Mouse (Mus musculus) intestine, postnatal 0 days (tissue): ENCODE measurements around the gene Ucp1. TPM values are rescaled to one million over a fixed set of nuclear protein-coding genes. Genes with fewer than 3 reads are reported as not detected.

Experiments
- ATAC-seq: fragments of 200-750 bp; cut with Nextera tagmentation; 2 replicates; pipeline ENCODE4 v1.8.0; 2017; ENCODE audit warnings: mild to moderate bottlenecking, moderate TSS enrichment, moderate library complexity
- H3K27ac ChIP-seq: fragments of 300-500 bp; sonication (generic); 2 replicates; pipeline ENCODE4 v1.5.1; 2014; ENCODE audit warnings: mild to moderate bottlenecking, low read depth, low read length, moderate library complexity
- H3K27me3 ChIP-seq: fragments of 300-500 bp; sonication (generic); replicated peaks from 2 replicates; pipeline ENCODE4 v1.6.1; 2014; ENCODE audit warnings: low read length, mixed read lengths; ENCODE audit not compliant: control insufficient read depth, insufficient read depth
- H3K36me3 ChIP-seq: fragments of 300-500 bp; sonication (generic); 2 replicates; pipeline ENCODE4 v1.6.1; 2014; ENCODE audit warnings: mild to moderate bottlenecking, moderate library complexity; ENCODE audit not compliant: control insufficient read depth, insufficient read depth
- H3K4me1 ChIP-seq: fragments of 300-500 bp; sonication (generic); replicated peaks from 2 replicates; pipeline ENCODE4 v1.6.1; 2014; ENCODE audit warnings: antibody characterized with exemption, low read length, mixed read lengths; ENCODE audit not compliant: control insufficient read depth, insufficient read depth
- H3K4me2 ChIP-seq: fragments of 300-500 bp; sonication (generic); replicated peaks from 2 replicates; pipeline ENCODE4 v1.6.1; 2014; ENCODE audit warnings: low read depth, mild to moderate bottlenecking, moderate library complexity
- H3K4me3 ChIP-seq: fragments of 300-500 bp; sonication (generic); 2 replicates; pipeline ENCODE4 v1.5.1; 2014; ENCODE audit warnings: low read depth, low read length
- H3K9ac ChIP-seq: fragments of 300-500 bp; sonication (generic); 2 replicates; pipeline ENCODE4 v1.6.1; 2014; ENCODE audit warnings: mild to moderate bottlenecking, low read depth, low read length
- H3K9me3 ChIP-seq: fragments of 300-500 bp; sonication (generic); 2 replicates; pipeline ENCODE4 v1.6.1; 2016; ENCODE audit warnings: mixed run types; ENCODE audit not compliant: control insufficient read depth
- CTCF ChIP-seq: sonication (generic); IDR thresholded peaks from 2 replicates; pipeline ENCODE4 v1.5.1; 2016; ENCODE audit warnings: low read depth, mild to moderate bottlenecking, control low read depth, antibody characterized with exemption, moderate library complexity
- WGBS: fragments of 180-500 bp; shearing (Covaris S2); extraction: QIAGEN DNeasy Blood & Tissue Kit; methylation state at CpG from one replicate; pipeline ENCODE4 v1.1.7; 2014; 5-methylcytosine and 5-hydroxymethylcytosine counted together
- polyA plus RNA-seq: library from polyadenylated mRNA; unstranded; fragments of >200 nt; fragmentation: Nextera tagmentation; extraction: Ambion mirVana; gene quantifications from 2 replicates; pipeline ENCODE4 v1.2.1, GENCODE M21; 2015

Gene Ucp1
- polyA plus RNA-seq, 1 experiment from 2014 or later = not detected

DNA sequence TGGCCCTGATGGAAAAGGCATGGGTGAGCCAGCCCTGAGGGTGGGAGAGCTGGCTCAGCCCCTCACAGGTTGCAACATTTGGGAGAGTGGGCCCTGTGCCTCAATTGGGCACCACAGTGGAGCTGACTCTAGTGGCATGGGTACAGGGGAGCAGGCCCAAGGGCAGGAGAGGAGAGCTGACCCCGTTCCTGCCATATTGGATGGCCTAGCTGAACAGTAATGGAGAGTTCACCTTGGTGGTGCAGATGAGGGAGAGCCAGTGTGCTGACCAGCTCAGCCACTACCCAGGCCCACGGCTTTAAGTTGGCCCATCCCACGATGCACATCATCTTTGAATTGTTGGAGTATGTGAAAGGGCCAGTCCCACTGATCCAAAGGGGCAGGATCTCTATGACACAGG, 51.9 kb downstream of the Ucp1 start:
- no peak for ATAC-seq
- no peak overlapping the region for H3K4me2 ChIP-seq
- H3K4me1 ChIP-seq = no peaks in the 10 kb centered on the region
- no peak overlapping the region for H3K4me3 ChIP-seq
- H3K36me3 ChIP-seq = no peaks in the 10 kb centered on the region
- H3K27ac ChIP-seq = no peak overlapping the region
- H3K9me3 ChIP-seq = no peaks in the 10 kb centered on the region
- WGBS = 93% methylated on average over 3 of the region's 3 CpGs
- TF ChIP-seq CTCF = no peak
- H3K9ac ChIP-seq = no peak overlapping the region
- no peaks in the 10 kb centered on the region for H3K27me3 ChIP-seq

DNA sequence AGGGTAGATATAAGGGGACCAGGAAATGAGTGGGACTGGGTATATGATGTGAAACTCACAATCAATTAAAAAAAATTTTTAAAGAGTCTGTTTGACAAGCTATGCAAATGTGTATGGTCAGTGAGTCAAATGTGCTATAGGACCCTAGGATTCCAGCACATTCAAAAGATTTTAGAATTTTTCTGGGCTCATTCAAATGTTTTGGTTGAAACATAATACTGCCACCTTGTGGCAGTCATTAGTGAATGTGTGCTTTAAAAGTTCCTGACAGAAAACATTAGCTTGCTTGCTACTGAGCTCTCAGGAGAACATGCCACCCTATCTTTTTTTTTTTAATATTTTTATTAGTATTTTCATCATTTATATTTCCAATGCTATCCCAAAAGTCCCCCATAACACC, 52.5 kb downstream of the Ucp1 start:
- H3K4me3 ChIP-seq = no peak overlapping the region
- H3K27ac ChIP-seq = no peak overlapping the region
- H3K36me3 ChIP-seq = no peaks in the 10 kb centered on the region
- H3K4me2 ChIP-seq = no peak overlapping the region
- no peaks in the 10 kb centered on the region for H3K27me3 ChIP-seq
- H3K9ac ChIP-seq = no peak overlapping the region
- H3K4me1 ChIP-seq = no peaks in the 10 kb centered on the region
- no peak for ATAC-seq
- H3K9me3 ChIP-seq = no peaks in the 10 kb centered on the region
- TF ChIP-seq CTCF = peak; percentile 67

Other genes with a start within 250 kb of the Ucp1 start
- gene Tbc1d9, start 125.0 kb upstream of the Ucp1 start, polyA plus RNA-seq = 1.7 TPM in 2 replicates
- gene Gm10645, start 124.2 kb upstream of the Ucp1 start, polyA plus RNA-seq = 0.77 and 1.5 TPM in 2 replicates
- gene Elmod2, start 42.1 kb downstream of the Ucp1 start, polyA plus RNA-seq = 5.6 and 6.3 TPM in 2 replicates
- not detected in 2 replicates for gene Mgat4d, start 58.1 kb downstream of the Ucp1 start, polyA plus RNA-seq
- gene Clgn, start 99.5 kb downstream of the Ucp1 start, polyA plus RNA-seq = 0.13 and 0.18 TPM in 2 replicates
- gene Scoc, start 168.0 kb downstream of the Ucp1 start, polyA plus RNA-seq = 90.6 and 97.8 TPM in 2 replicates
- not detected in 2 replicates for gene Olfr370, start 245.4 kb downstream of the Ucp1 start, polyA plus RNA-seq